8 mouse cellular contexts compared by ENCODE assay signal in the genomic region with DNA sequence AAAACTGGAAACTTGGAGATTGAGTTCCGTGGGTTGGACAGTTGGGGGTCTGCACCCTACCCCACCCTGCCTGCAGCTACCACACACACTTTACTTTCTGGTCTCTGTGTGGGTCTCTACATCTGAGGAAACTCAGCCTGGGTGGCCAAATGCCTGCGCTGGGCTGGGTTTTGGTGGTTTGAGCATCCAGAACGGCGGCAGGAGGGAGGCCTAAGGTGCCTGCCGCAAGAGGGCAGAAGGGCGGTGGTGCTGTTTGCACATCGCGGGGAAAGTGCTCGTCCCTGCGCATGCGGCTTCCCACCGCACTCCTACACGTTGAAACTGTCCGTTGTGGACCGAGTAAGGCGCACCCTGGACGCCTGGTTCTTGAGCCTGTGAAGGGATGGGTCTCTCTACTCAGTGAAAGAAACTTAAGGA. TPM values are rescaled to one million over a fixed set of nuclear protein-coding genes. Genes with fewer than 3 reads are reported as not detected.
DNase-seq lines count a peak whose midpoint lies in the region; ATAC-seq lines count a peak whose summit lies in the region.

No protein-coding gene starts in this region.

- DNase-seq in T-cell, adult 2 months (ENCODE audit: low spot score) = peak; percentile 65
- DNase-seq in cerebellum, postnatal 36 days = peak; percentile 90 to 91
- peak; percentile 87 for DNase-seq in gastrocnemius, postnatal 10 days
- DNase-seq in induced T-regulatory cell, adult 2 months (ENCODE audit: low read depth) = peak; percentile 82
- peak; percentile 78 to 79 for DNase-seq in left cerebral cortex, adult 8-10 months (ENCODE audit: low spot score in 2 of 2)
- DNase-seq in right cerebral cortex, postnatal 25 days = peak; percentile 78
- peak; percentile 85 to 92 for DNase-seq in urinary bladder, postnatal 4 days (ENCODE audit: low spot score in 2 of 2)

- ATAC-seq in megakaryocyte progenitor cell, adult 5-6 weeks (replicated peaks; ENCODE audit: poor library complexity) = peak; percentile 64

RNA-seq across cellular contexts. Expression of gene Grap, which starts 32.8 kb away (rescaled TPM):
- total RNA-seq in gastrocnemius, postnatal 10 days (2021) = 1 to 10 TPM; 7.0 to 8.0 TPM
- 1 to 10 TPM; 3.3 to 5.2 (median 4.9) TPM for total RNA-seq in left cerebral cortex, adult 8-10 months (2022)
- total RNA-seq in megakaryocyte progenitor cell, adult 5-6 weeks (2015) = 0.07 and 0.73 TPM in 2 replicates
- total RNA-seq in megakaryocyte progenitor cell, adult 5-6 weeks (2017) = 0.37 and 1.4 TPM in 2 replicates

RNA-seq across cellular contexts. Expression of gene Epn2, which starts 40.8 kb away (rescaled TPM):
- total RNA-seq in gastrocnemius, postnatal 10 days (2021) = 10 to 100 TPM; 25.0 to 29.2 TPM
- 100 to 1,000 TPM; 101 to 118 (median 107) TPM for total RNA-seq in left cerebral cortex, adult 8-10 months (2022)
- 0.05 TPM in 1 of 2 replicates, not detected in the other for total RNA-seq in megakaryocyte progenitor cell, adult 5-6 weeks (2015)
- total RNA-seq in megakaryocyte progenitor cell, adult 5-6 weeks (2017) = 0.34 TPM in 1 of 2 replicates, not detected in the other

Comparison
In these comparisons a context has a peak if more than half of its experiments do, and no peak if none do; other contexts are left out.
1. Peak in every context shown above with its lines: DNase-seq and ATAC-seq.
2. RNA of gene Epn2, which starts 40.8 kb away (total RNA-seq): 101 to 118 TPM in left cerebral cortex, adult 8-10 months and 25.0 to 29.2 TPM in gastrocnemius, postnatal 10 days; 0.05 to 0.34 TPM in megakaryocyte progenitor cell, adult 5-6 weeks; every median in the first group is over 10 times any median in the second.